Mouse (Mus musculus) brain, embryonic 14.5 days (tissue): ENCODE data around the gene Cnot3.

ENCODE experiments used
- CTCF ChIP-seq: fragments of 200-500 bp; IDR thresholded peaks from 2 replicates; pipeline ENCODE4 v1.5.1; 2012; ENCODE audit warnings: inconsistent platforms, mild to moderate bottlenecking, moderate library complexity, borderline replicate concordance; ENCODE audit not compliant: insufficient read depth, insufficient read length; ENCODE audit errors: extremely low read depth
- POLR2A ChIP-seq: fragments of 200-500 bp; IDR thresholded peaks from 2 replicates; pipeline ENCODE4 v1.6.1; 2012; ENCODE audit warnings: mild to moderate bottlenecking, inconsistent platforms, borderline replicate concordance; ENCODE audit not compliant: poor library complexity, insufficient read depth, insufficient read length, severe bottlenecking; ENCODE audit errors: extremely low read depth

- TF ChIP-seq POLR2A (no peak), CTCF (no peak)
These were observed 34.1 kb upstream of the Cnot3 start for GRCm38 (mm10) chr7:3611006-3611405.
